Mouse (Mus musculus) intestine, embryonic 14.5 days (tissue): Measurements from ENCODE around the gene Vegfb. TPM values are rescaled to one million over a fixed set of nuclear protein-coding genes. Genes with fewer than 3 reads are reported as not detected.

Experiments
- ATAC-seq: fragments of 200-750 bp; cut with Nextera tagmentation; replicated peaks from 2 replicates; pipeline ENCODE4 v1.8.0; 2017; ENCODE audit warnings: low read depth, moderate number of reproducible peaks, moderate TSS enrichment, moderate library complexity; ENCODE audit not compliant: low FRiP score, low TSS enrichment
- DNase-seq: peaks from one replicate; pipeline ENCODE4 v3.0.0-alpha.2; 2018; ENCODE audit warnings: low spot score
- H3K27ac ChIP-seq: fragments of 300-500 bp; sonication (generic); 2 replicates; pipeline ENCODE4 v1.5.1; 2014; ENCODE audit warnings: low read depth, mild to moderate bottlenecking, control low read depth
- H3K27me3 ChIP-seq: fragments of 300-500 bp; sonication (generic); replicated peaks from 2 replicates; pipeline ENCODE4 v1.6.1; 2014; ENCODE audit warnings: low read length, control low read depth; ENCODE audit not compliant: control insufficient read depth, insufficient read depth
- H3K36me3 ChIP-seq: fragments of 300-500 bp; sonication (generic); 2 replicates; pipeline ENCODE4 v1.6.1; 2014; ENCODE audit warnings: low read length, control low read depth; ENCODE audit not compliant: control insufficient read depth, insufficient read depth
- H3K4me1 ChIP-seq: fragments of 300-500 bp; sonication (generic); replicated peaks from 2 replicates; pipeline ENCODE4 v1.6.1; 2014; ENCODE audit warnings: low read length, control low read depth, mixed read lengths; ENCODE audit not compliant: control insufficient read depth, insufficient read depth
- H3K4me2 ChIP-seq: fragments of 300-500 bp; sonication (generic); 2 replicates; pipeline ENCODE4 v1.6.1; 2014; ENCODE audit warnings: low read length
- H3K4me3 ChIP-seq: fragments of 300-500 bp; sonication (generic); 2 replicates; pipeline ENCODE4 v1.5.1; 2014; ENCODE audit warnings: low read depth, low read length, control low read depth, mixed read lengths
- H3K9ac ChIP-seq: fragments of 300-500 bp; sonication (generic); 2 replicates; pipeline ENCODE4 v1.6.1; 2014; ENCODE audit warnings: mild to moderate bottlenecking, low read length
- H3K9me3 ChIP-seq: fragments of 300-500 bp; sonication (generic); 2 replicates; pipeline ENCODE4 v1.6.1; 2016; ENCODE audit warnings: low read length, control low read depth; ENCODE audit not compliant: control insufficient read depth
- WGBS: fragments of 180-500 bp; shearing (Covaris S2); extraction: QIAGEN DNeasy Blood & Tissue Kit; methylation state at CpG from one replicate; pipeline ENCODE4 v1.1.7; 2014; 5-methylcytosine and 5-hydroxymethylcytosine counted together
- polyA plus RNA-seq: library from polyadenylated mRNA; unstranded; fragments of >200 nt; fragmentation: Nextera tagmentation; extraction: Ambion mirVana; gene quantifications from 2 replicates; pipeline ENCODE4 v1.2.1, GENCODE M21; 2014

Gene Vegfb
- polyA plus RNA-seq, 1 experiment from 2014 or later, result 50.5 TPM

DNA sequence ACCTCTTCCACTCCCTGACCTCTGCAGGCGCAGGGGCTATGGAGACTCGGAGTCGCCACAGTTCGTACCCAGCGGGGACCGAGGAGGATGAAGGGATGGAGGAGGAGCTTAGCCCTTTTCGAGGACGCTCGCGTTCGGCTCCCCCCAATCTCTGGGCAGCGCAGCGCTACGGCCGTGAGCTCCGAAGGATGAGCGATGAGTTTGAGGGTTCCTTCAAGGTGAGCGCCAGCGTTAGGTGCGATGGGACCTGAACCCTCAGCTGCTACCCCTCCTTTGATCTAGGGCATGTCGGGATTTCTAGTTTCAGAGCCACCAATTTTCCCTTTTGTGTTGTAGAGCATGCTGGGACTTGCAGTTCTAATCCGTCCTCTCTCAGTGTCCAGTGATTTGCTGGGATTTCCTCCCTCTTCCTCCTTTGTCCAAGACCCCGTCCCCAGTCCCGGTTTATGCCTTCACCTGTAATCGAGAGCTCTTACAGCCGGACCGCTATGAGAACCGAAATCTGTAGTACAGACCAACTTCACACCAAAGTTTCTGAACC is 36.8 kb downstream of the Vegfb start:
- DNase-seq (peak; percentile 84), ATAC-seq (peak; percentile 30)
- Histone ChIP-seq H3K4me1 (peaks cover 20% of the 10 kb centered on the region), H3K9ac (peak overlapping the region; percentile 61), H3K9me3 (no peaks in the 10 kb centered on the region), H3K36me3 (peaks cover 30% of the 10 kb centered on the region), H3K4me2 (peak overlapping the region; percentile 94), H3K4me3 (peak overlapping the region; percentile 52), H3K27me3 (no peaks in the 10 kb centered on the region), H3K27ac (peak overlapping the region; percentile 92)
- under 1% methylated on average over 28 of the region's 28 CpGs for WGBS

DNA sequence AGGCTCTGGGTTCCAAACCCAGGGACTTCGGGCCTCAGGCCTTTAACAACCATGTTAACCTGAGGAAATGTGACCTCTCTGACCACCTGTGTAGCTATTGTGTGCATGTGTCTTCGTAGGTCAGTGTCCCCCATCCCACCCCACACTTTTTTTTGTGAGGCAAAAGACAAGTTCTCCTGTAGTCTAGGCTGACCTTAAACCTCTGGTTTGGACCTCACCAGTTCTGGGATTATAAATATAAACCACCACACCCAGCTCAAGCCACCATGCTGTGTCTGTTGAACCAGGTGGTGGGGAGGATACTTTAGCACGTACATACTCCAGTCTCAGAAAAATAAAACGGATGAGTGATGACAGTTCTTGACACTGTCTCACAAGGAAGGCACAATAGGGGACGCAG is 37.5 kb downstream of the Vegfb start:
- Histone ChIP-seq H3K36me3 (peaks cover 23% of the 10 kb centered on the region), H3K4me2 (peak overlapping the region; percentile 94), H3K27me3 (no peaks in the 10 kb centered on the region), H3K4me1 (peaks cover 20% of the 10 kb centered on the region), H3K9ac (peak overlapping the region; percentile 61), H3K27ac (peak overlapping the region; percentile 92; the same call in 1 of the 2 replicates), H3K9me3 (no peaks in the 10 kb centered on the region), H3K4me3 (peak overlapping the region; percentile 52)
- ATAC-seq, result no peak
- whole genome bisulfite sequencing, result 58% methylated on average over 5 of the region's 5 CpGs
- no peak for DNase-seq

DNA sequence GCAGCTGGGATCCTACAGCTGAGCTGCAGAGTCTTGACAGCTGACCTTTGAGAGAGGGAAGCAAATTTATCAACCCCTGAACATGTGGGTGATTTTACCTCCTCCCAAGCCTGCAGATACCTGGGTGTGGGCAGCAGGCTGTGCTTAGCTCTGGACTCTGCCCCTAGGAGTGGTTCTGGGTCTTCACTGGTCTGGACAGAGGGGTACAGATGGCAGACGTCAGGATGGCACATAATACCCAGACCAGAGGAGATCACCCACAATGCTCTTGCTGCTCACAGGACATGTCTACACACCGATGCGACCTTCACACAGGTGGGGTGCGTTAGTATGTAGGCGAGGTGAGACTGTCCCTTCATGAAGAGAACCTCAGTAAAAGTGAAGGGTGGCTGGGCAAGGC is 37.9 kb downstream of the Vegfb start:
- H3K36me3 ChIP-seq, result peaks cover 19% of the 10 kb centered on the region
- ATAC-seq (no peak), DNase-seq (no peak)
- no peak overlapping the region for H3K9ac ChIP-seq
- H3K4me1 ChIP-seq, result peaks cover 20% of the 10 kb centered on the region
- 0 out of 2 replicates have a peak overlapping the region, but pooled peaks have one; percentile 52 for H3K4me3 ChIP-seq
- H3K27ac ChIP-seq, result no peak overlapping the region
- no peaks in the 10 kb centered on the region for H3K27me3 ChIP-seq
- WGBS, result 86% methylated on average over 5 of the region's 5 CpGs
- peak overlapping the region; percentile 94; the same call in 1 of the 2 replicates for H3K4me2 ChIP-seq
- no peaks in the 10 kb centered on the region for H3K9me3 ChIP-seq

DNA sequence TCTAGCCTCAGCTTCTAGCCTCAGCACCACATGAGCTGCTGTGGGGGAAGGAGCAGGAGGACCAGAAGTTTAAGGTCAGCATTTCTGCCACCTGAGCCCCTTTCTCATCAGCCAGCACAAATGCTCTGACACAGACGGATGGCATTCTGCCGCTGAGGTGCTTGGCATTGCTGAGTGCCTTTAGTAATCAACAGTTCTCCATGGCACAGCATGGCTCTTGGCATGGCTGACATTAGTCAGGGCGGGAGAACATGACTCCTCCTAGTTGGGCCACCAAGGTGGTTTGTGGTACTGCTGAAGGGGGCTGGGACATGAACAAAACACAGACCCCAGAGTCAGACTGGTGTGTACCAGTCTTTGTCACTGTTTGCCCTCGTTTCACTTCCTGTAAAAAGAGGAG is 39.3 kb downstream of the Vegfb start:
- Histone ChIP-seq H3K4me2 (no peak overlapping the region), H3K4me1 (peaks cover 18% of the 10 kb centered on the region), H3K36me3 (peaks cover 9% of the 10 kb centered on the region)

DNA sequence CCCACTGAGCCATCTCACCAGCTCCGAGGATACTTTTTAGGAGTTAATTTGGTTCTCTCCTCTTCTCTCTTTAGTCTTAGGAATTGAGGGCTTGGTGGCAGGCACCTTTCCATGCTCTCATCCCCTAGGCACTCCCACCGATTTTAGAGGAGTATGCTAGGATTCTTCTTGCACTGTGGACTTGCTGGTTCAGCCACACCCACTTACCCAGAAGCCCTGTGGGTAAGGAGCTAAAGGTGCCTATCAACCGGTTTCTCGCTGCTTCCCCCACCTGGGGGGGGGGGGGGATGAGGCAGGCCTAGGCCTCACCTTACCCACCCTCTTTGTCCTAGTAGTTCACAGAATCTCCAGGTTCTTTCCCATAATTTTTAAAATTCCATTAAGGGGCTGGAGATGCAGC is 39.7 kb downstream of the Vegfb start:
- H3K4me3 ChIP-seq, result no peak overlapping the region
- 57% methylated on average over 4 of the region's 4 CpGs for WGBS
- no peak overlapping the region for H3K9ac ChIP-seq
- peaks cover 18% of the 10 kb centered on the region for H3K4me1 ChIP-seq
- no peaks in the 10 kb centered on the region for H3K9me3 ChIP-seq
- no peak for DNase-seq
- H3K36me3 ChIP-seq, result peaks cover 4% of the 10 kb centered on the region; the same call in 1 of the 2 replicates
- H3K27ac ChIP-seq, result no peak overlapping the region
- ATAC-seq, result no peak
- no peak overlapping the region for H3K4me2 ChIP-seq
- no peaks in the 10 kb centered on the region for H3K27me3 ChIP-seq

More for the DNA sequence above, 39.3 kb downstream of the Vegfb start:
- DNase-seq, result no peak
- H3K9me3 ChIP-seq, result no peaks in the 10 kb centered on the region
- H3K4me3 ChIP-seq, result no peak overlapping the region
- no peak overlapping the region for H3K9ac ChIP-seq
- H3K27me3 ChIP-seq, result no peaks in the 10 kb centered on the region
- no peak overlapping the region for H3K27ac ChIP-seq
- WGBS, result 78% methylated on average over 4 of the region's 4 CpGs
- ATAC-seq, result no peak

DNA sequence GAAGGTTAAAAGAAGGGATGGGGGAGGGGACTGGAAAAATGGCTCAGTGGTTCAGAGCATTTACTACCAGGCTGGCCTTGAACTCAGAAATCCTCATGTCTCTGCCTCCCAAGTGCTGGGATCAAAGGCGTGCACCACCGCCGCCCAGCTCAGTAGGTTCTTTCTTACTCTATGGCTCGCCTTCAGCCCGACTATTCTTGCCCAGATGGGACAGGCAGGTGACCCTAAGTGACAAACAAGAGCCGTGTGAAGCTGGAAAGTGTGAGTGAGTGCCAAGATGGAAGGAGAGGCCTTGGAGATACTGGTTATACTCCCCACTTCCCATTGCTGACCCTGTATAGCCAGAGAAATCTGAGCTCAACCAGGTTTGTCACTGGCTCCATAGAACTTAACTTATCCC is 43.7 kb downstream of the Vegfb start:
- H3K36me3 ChIP-seq, result peaks cover 3% of the 10 kb centered on the region; the same call in 1 of the 2 replicates
- H3K9me3 ChIP-seq, result no peaks in the 10 kb centered on the region
- peaks cover 12% of the 10 kb centered on the region for H3K4me1 ChIP-seq
- ATAC-seq, result no peak
- no peak overlapping the region for H3K27ac ChIP-seq
- no peak for DNase-seq
- no peaks in the 10 kb centered on the region for H3K27me3 ChIP-seq
- H3K9ac ChIP-seq, result no peak overlapping the region
- WGBS, result 89% methylated on average over 6 of the region's 6 CpGs
- no peak overlapping the region for H3K4me2 ChIP-seq
- no peak overlapping the region for H3K4me3 ChIP-seq

DNA sequence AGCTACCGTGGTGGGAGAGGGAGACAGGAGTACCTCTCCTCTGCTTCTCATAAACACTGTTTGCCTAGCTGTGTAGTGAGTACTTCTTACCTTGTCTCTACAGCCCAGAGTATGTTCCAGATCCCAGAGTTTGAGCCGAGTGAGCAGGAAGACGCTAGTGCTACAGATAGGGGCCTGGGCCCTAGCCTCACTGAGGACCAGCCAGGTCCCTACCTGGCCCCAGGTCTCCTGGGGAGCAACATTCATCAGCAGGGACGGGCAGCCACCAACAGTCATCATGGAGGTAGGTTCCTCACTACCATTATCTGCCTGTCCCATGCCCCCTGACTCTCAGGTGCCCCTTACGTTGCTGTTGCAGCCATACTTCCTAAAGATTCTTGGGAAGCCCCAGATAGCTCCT is 44.7 kb downstream of the Vegfb start:
- DNase-seq, result no peak
- 30% methylated on average over 5 of the region's 5 CpGs for WGBS
- peak overlapping the region; percentile 77 for H3K4me3 ChIP-seq
- no peak for ATAC-seq
- no peaks in the 10 kb centered on the region for H3K9me3 ChIP-seq
- peak overlapping the region; percentile 96 for H3K27ac ChIP-seq
- H3K9ac ChIP-seq, result peak overlapping the region; percentile 71
- no peaks in the 10 kb centered on the region for H3K27me3 ChIP-seq
- peak overlapping the region; percentile 99 for H3K4me2 ChIP-seq
- H3K36me3 ChIP-seq, result peaks cover 3% of the 10 kb centered on the region; the same call in 1 of the 2 replicates
- peaks cover 12% of the 10 kb centered on the region for H3K4me1 ChIP-seq

DNA sequence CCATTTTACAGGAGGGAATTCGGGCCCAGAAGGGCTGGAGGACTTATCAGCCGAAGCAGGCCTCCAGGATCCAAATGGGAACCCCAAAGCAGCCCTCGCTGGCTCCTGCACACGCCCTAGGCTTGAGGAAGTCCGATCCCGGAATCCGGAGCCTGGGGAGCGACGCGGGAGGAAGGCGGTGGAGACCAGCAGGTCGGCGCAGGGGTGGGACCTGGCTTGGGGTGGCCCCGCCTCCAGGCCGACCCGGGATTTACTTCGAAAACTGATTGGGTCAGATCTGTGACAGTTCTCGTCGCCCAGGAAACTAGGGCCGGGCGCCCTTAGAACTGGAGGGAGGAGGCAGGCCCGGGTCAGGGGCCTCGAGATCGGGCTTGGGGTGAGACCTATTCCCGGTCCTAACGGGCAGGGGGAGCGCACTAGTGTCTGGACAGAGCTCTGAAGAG is 45.2 kb downstream of the Vegfb start, which contains the start of gene Gpr137:
Gene Gpr137, minus strand, starts transcription at position 232 of the 443 bp plus-strand sequence.
- H3K27me3 ChIP-seq, result no peaks in the 10 kb centered on the region
- peak; percentile 92 for DNase-seq
- H3K27ac ChIP-seq, result peak within 1 kb of the TSS; percentile 96
- peaks cover 3% of the 10 kb centered on the region; the same call in 1 of the 2 replicates for H3K36me3 ChIP-seq
- no peaks in the 10 kb centered on the region for H3K9me3 ChIP-seq
- H3K9ac ChIP-seq, result peak within 1 kb of the TSS; percentile 71
- H3K4me3 ChIP-seq, result peak within 1 kb of the TSS; percentile 77
- H3K4me2 ChIP-seq, result peak within 1 kb of the TSS; percentile 99
- ATAC-seq, result peak; percentile 86
- WGBS, result 0% methylated on average over 27 of the region's 27 CpGs
- peaks cover 12% of the 10 kb centered on the region for H3K4me1 ChIP-seq
